Mouse (Mus musculus): ENCODE data around the gene Rxfp1.

GRCm38 (mm10) chr3:79591793-79592471 is 145.7 kb downstream of the Rxfp1 start:
- TF ChIP-seq CTCF (IDR thresholded peaks at IDR 0.05; ENCODE audit: low read depth, low read length), result no peak
- no peak for TF ChIP-seq POLR2A (IDR thresholded peaks at IDR 0.05; ENCODE audit: extremely low read depth, insufficient read depth, low read length)
